Comparison of ENCODE assay signal across 10 mouse cellular contexts in the genomic region with DNA sequence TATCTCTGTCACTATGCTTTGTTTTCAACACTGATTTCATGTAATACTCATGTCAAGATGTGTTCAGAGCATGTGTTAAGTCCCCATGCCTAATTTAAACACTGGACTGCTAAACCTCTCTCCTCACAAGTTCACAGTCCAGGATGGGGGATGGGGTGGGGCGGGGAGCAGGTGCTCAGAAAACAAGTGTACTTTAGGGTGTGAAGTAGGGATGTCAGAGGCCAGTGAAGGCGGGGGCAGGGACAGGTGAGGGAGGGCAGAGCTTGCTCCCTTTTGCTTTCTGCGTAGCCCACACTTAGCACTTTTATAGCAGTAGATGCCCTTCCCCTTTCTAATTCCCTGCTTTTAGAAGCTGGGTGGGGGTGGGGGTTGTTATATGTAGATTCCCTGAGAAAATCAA. TPM values are rescaled to one million over a fixed set of nuclear protein-coding genes. Genes with fewer than 3 reads are reported as not detected.
A peak's percentile ranks its signal among the peaks of the same experiment; 100 is the strongest.
DNase-seq lines count a peak whose midpoint lies in the region; ATAC-seq lines count a peak whose summit lies in the region.
"Had no signal": no experiment of that assay in that cellular context is flagged by ENCODE, and none has a peak within 500 bp of the region (broad histone marks: within the 10 kb centered on the region; RNA-seq: fewer than 3 reads in every experiment).

No protein-coding gene starts in this region.

- H3K4me1 ChIP-seq in liver, embryonic 15.5 days (replicated peaks) = peaks cover 56% of the 10 kb centered on the region
- peaks cover 16% of the 10 kb centered on the region for H3K4me1 ChIP-seq in liver, embryonic 11.5 days (replicated peaks; ENCODE audit: control insufficient read depth, insufficient read depth, low read length)
- no peaks in the 10 kb centered on the region for H3K4me1 ChIP-seq in forebrain, embryonic 12.5 days
- H3K4me1 ChIP-seq in forebrain, embryonic 15.5 days = no peaks in the 10 kb centered on the region
- no peaks in the 10 kb centered on the region for H3K4me1 ChIP-seq in intestine, embryonic 16.5 days (ENCODE audit: control insufficient read depth, insufficient read depth, low read length)
- H3K4me1 ChIP-seq: lung, embryonic 15.5 days had no signal

- no peaks in the 10 kb centered on the region for H3K36me3 ChIP-seq in liver, embryonic 15.5 days (replicated peaks)
- H3K36me3 ChIP-seq in liver, embryonic 11.5 days (ENCODE audit: control insufficient read depth, insufficient read depth, low read length) = no peaks in the 10 kb centered on the region
- H3K36me3 ChIP-seq in forebrain, embryonic 12.5 days (replicated peaks) = no peaks in the 10 kb centered on the region
- H3K36me3 ChIP-seq in forebrain, embryonic 15.5 days = no peaks in the 10 kb centered on the region
- H3K36me3 ChIP-seq in intestine, embryonic 16.5 days (ENCODE audit: control insufficient read depth, insufficient read depth, low read length) = no peaks in the 10 kb centered on the region
- H3K36me3 ChIP-seq: lung, embryonic 15.5 days had no signal

- H3K4me3 ChIP-seq in liver, embryonic 15.5 days (replicated peaks) = no peak overlapping the region
- no peak overlapping the region for H3K4me3 ChIP-seq in liver, embryonic 11.5 days (ENCODE audit: low read depth, low read length)
- no peak overlapping the region for H3K4me3 ChIP-seq in forebrain, embryonic 12.5 days (replicated peaks)
- H3K4me3 ChIP-seq in forebrain, embryonic 15.5 days = no peak overlapping the region
- no peak overlapping the region for H3K4me3 ChIP-seq in intestine, embryonic 16.5 days (ENCODE audit: low read length)
- H3K4me3 ChIP-seq: lung, embryonic 15.5 days; megakaryocyte, embryonic 14.5 days had no signal

- peak overlapping the region; percentile 2 for H3K27ac ChIP-seq in liver, embryonic 15.5 days (replicated peaks)
- no peak overlapping the region for H3K27ac ChIP-seq in liver, embryonic 11.5 days (ENCODE audit: low read depth, low read length)
- H3K27ac ChIP-seq in forebrain, embryonic 12.5 days = no peak overlapping the region
- no peak overlapping the region for H3K27ac ChIP-seq in forebrain, embryonic 15.5 days (replicated peaks)
- H3K27ac ChIP-seq in intestine, embryonic 16.5 days (ENCODE audit: low read length) = no peak overlapping the region
- H3K27ac ChIP-seq: lung, embryonic 15.5 days had no signal

- no peak overlapping the region for H3K4me2 ChIP-seq in liver, embryonic 15.5 days
- H3K4me2 ChIP-seq in liver, embryonic 11.5 days = no peak overlapping the region
- no peak overlapping the region for H3K4me2 ChIP-seq in forebrain, embryonic 12.5 days
- no peak overlapping the region for H3K4me2 ChIP-seq in forebrain, embryonic 15.5 days (replicated peaks)
- H3K4me2 ChIP-seq in intestine, embryonic 16.5 days (ENCODE audit: low read depth, low read length) = no peak overlapping the region
- H3K4me2 ChIP-seq: heart, embryonic 11.5 days; lung, embryonic 15.5 days had no signal

- no peak overlapping the region for H3K9ac ChIP-seq in liver, embryonic 15.5 days
- no peak overlapping the region for H3K9ac ChIP-seq in liver, embryonic 11.5 days (ENCODE audit: low read depth, low read length)
- H3K9ac ChIP-seq in forebrain, embryonic 12.5 days = no peak overlapping the region
- H3K9ac ChIP-seq in forebrain, embryonic 15.5 days (replicated peaks) = no peak overlapping the region
- H3K9ac ChIP-seq in intestine, embryonic 16.5 days (ENCODE audit: low read depth, low read length) = no peak overlapping the region
- H3K9ac ChIP-seq: lung, embryonic 15.5 days had no signal

- H3K27me3 ChIP-seq in liver, embryonic 15.5 days = peaks cover 5% of the 10 kb centered on the region; the same call in 1 of the 2 replicates
- H3K27me3 ChIP-seq in liver, embryonic 11.5 days (replicated peaks; ENCODE audit: control insufficient read depth, insufficient read depth, low read length) = no peaks in the 10 kb centered on the region
- H3K27me3 ChIP-seq in forebrain, embryonic 12.5 days = no peaks in the 10 kb centered on the region
- no peaks in the 10 kb centered on the region for H3K27me3 ChIP-seq in forebrain, embryonic 15.5 days
- H3K27me3 ChIP-seq in intestine, embryonic 16.5 days (replicated peaks; ENCODE audit: control insufficient read depth, insufficient read depth, low read length) = no peaks in the 10 kb centered on the region
- H3K27me3 ChIP-seq: lung, embryonic 15.5 days had no signal

- H3K9me3 ChIP-seq in liver, embryonic 15.5 days (replicated peaks) = no peaks in the 10 kb centered on the region
- H3K9me3 ChIP-seq in liver, embryonic 11.5 days (ENCODE audit: control insufficient read depth, low read length) = no peaks in the 10 kb centered on the region
- H3K9me3 ChIP-seq in forebrain, embryonic 12.5 days = no peaks in the 10 kb centered on the region
- no peaks in the 10 kb centered on the region for H3K9me3 ChIP-seq in forebrain, embryonic 15.5 days
- H3K9me3 ChIP-seq in intestine, embryonic 16.5 days (ENCODE audit: control insufficient read depth, low read length) = no peaks in the 10 kb centered on the region
- H3K9me3 ChIP-seq: lung, embryonic 15.5 days; megakaryocyte, embryonic 14.5 days had no signal

- WGBS in liver, embryonic 15.5 days (ENCODE audit: insufficient replicate concordance) = 58% methylated on average over 3 of the region's 3 CpGs
- WGBS in liver, embryonic 11.5 days = 60% methylated on average over 3 of the region's 3 CpGs
- 64% methylated on average over 3 of the region's 3 CpGs for WGBS in forebrain, embryonic 12.5 days
- WGBS in forebrain, embryonic 15.5 days = 68% methylated on average over 3 of the region's 3 CpGs
- 65% methylated on average over 3 of the region's 3 CpGs for WGBS in intestine, embryonic 16.5 days

- DNase-seq in liver, embryonic 11.5 days (ENCODE audit: low spot score) = no peak
- DNase-seq in urinary bladder, postnatal 36 days (ENCODE audit: low spot score in 2 of 2) = no peak
- DNase-seq in embryo, embryonic 9.5 days (ENCODE audit: extremely low spot score) = no peak

- no peak for ATAC-seq in liver, embryonic 15.5 days (ENCODE audit: insufficient read depth)
- no peak for ATAC-seq in liver, embryonic 11.5 days (replicated peaks; ENCODE audit: low FRiP score)
- ATAC-seq in forebrain, embryonic 12.5 days (ENCODE audit: low FRiP score) = peak; percentile 14; the same call in 1 of the 2 replicates
- ATAC-seq in forebrain, embryonic 15.5 days (replicated peaks) = peak; percentile 35; the same call in 1 of the 2 replicates
- ATAC-seq in intestine, embryonic 16.5 days = peak; percentile 22; the same call in 1 of the 2 replicates

RNA-seq across cellular contexts. Expression of gene Pga5, which starts 12.8 kb away (rescaled TPM):
- not detected in 2 replicates for polyA plus RNA-seq in liver, embryonic 15.5 days (2015; fragmentation: Nextera tagmentation; extraction: Ambion mirVana)
- not detected in 2 replicates for polyA plus RNA-seq in liver, embryonic 11.5 days (2014; fragmentation: Nextera tagmentation; extraction: Ambion mirVana)
- polyA plus RNA-seq in forebrain, embryonic 12.5 days (2016; fragmentation: Nextera tagmentation; extraction: Ambion mirVana) = not detected in 2 replicates
- not detected in 2 replicates for polyA plus RNA-seq in forebrain, embryonic 15.5 days (2015; fragmentation: Nextera tagmentation; extraction: Ambion mirVana)
- polyA plus RNA-seq in intestine, embryonic 16.5 days (2015; fragmentation: Nextera tagmentation; extraction: Ambion mirVana) = 0.71 and 0.78 TPM in 2 replicates
- polyA plus RNA-seq: heart, embryonic 11.5 days; lung, embryonic 15.5 days had no signal

RNA-seq across cellular contexts. Expression of gene Vps37c, which starts 23.4 kb away (rescaled TPM):
- 11.4 and 12.1 TPM in 2 replicates for polyA plus RNA-seq in liver, embryonic 15.5 days (2015; fragmentation: Nextera tagmentation; extraction: Ambion mirVana)
- 23.2 TPM in 2 replicates for polyA plus RNA-seq in liver, embryonic 11.5 days (2014; fragmentation: Nextera tagmentation; extraction: Ambion mirVana)
- 32.5 and 35.2 TPM in 2 replicates for polyA plus RNA-seq in forebrain, embryonic 12.5 days (2016; fragmentation: Nextera tagmentation; extraction: Ambion mirVana)
- 39.3 and 41.1 TPM in 2 replicates for polyA plus RNA-seq in forebrain, embryonic 15.5 days (2015; fragmentation: Nextera tagmentation; extraction: Ambion mirVana)
- 36.2 and 37.6 TPM in 2 replicates for polyA plus RNA-seq in intestine, embryonic 16.5 days (2015; fragmentation: Nextera tagmentation; extraction: Ambion mirVana)

RNA-seq across cellular contexts. Expression of gene Vwce, which starts 31.1 kb away (rescaled TPM):
- 11.8 and 11.9 TPM in 2 replicates for polyA plus RNA-seq in liver, embryonic 15.5 days (2015; fragmentation: Nextera tagmentation; extraction: Ambion mirVana)
- 7.8 and 10.4 TPM in 2 replicates for polyA plus RNA-seq in liver, embryonic 11.5 days (2014; fragmentation: Nextera tagmentation; extraction: Ambion mirVana)
- polyA plus RNA-seq in forebrain, embryonic 12.5 days (2016; fragmentation: Nextera tagmentation; extraction: Ambion mirVana) = 0.44 and 0.45 TPM in 2 replicates
- 0.38 and 0.39 TPM in 2 replicates for polyA plus RNA-seq in forebrain, embryonic 15.5 days (2015; fragmentation: Nextera tagmentation; extraction: Ambion mirVana)
- polyA plus RNA-seq in intestine, embryonic 16.5 days (2015; fragmentation: Nextera tagmentation; extraction: Ambion mirVana) = 4.8 and 5.5 TPM in 2 replicates

RNA-seq across cellular contexts. Expression of gene Tkfc, which starts 59.6 kb away (rescaled TPM):
- polyA plus RNA-seq in liver, embryonic 15.5 days (2015; fragmentation: Nextera tagmentation; extraction: Ambion mirVana) = 27.1 and 33.0 TPM in 2 replicates
- polyA plus RNA-seq in liver, embryonic 11.5 days (2014; fragmentation: Nextera tagmentation; extraction: Ambion mirVana) = 16.1 and 16.2 TPM in 2 replicates
- polyA plus RNA-seq in forebrain, embryonic 12.5 days (2016; fragmentation: Nextera tagmentation; extraction: Ambion mirVana) = 20.5 and 22.9 TPM in 2 replicates
- polyA plus RNA-seq in forebrain, embryonic 15.5 days (2015; fragmentation: Nextera tagmentation; extraction: Ambion mirVana) = 23.8 and 24.0 TPM in 2 replicates
- 70.8 and 81.3 TPM in 2 replicates for polyA plus RNA-seq in intestine, embryonic 16.5 days (2015; fragmentation: Nextera tagmentation; extraction: Ambion mirVana)

RNA-seq across cellular contexts. Expression of gene Ddb1, which starts 60.0 kb away (rescaled TPM):
- 151 and 177 TPM in 2 replicates for polyA plus RNA-seq in liver, embryonic 15.5 days (2015; fragmentation: Nextera tagmentation; extraction: Ambion mirVana)
- polyA plus RNA-seq in liver, embryonic 11.5 days (2014; fragmentation: Nextera tagmentation; extraction: Ambion mirVana) = 311 and 347 TPM in 2 replicates
- polyA plus RNA-seq in forebrain, embryonic 12.5 days (2016; fragmentation: Nextera tagmentation; extraction: Ambion mirVana) = 389 and 413 TPM in 2 replicates
- polyA plus RNA-seq in forebrain, embryonic 15.5 days (2015; fragmentation: Nextera tagmentation; extraction: Ambion mirVana) = 264 and 270 TPM in 2 replicates
- 268 and 271 TPM in 2 replicates for polyA plus RNA-seq in intestine, embryonic 16.5 days (2015; fragmentation: Nextera tagmentation; extraction: Ambion mirVana)

Comparison
In these comparisons a context has a peak if more than half of its experiments do, and no peak if none do; other contexts are left out.
1. ATAC-seq: peak in forebrain, embryonic 12.5 days (single experiment), forebrain, embryonic 15.5 days (single experiment) and intestine, embryonic 16.5 days (single experiment); none in liver, embryonic 15.5 days (single experiment) and liver, embryonic 11.5 days (single experiment).